Mouse (Mus musculus) liver, postnatal 0 days (tissue): Measurements from ENCODE around the gene Borcs5. TPM values are rescaled to one million over a fixed set of nuclear protein-coding genes. Genes with fewer than 3 reads are reported as not detected.

Experiments
- ATAC-seq: fragments of 200-750 bp; cut with Nextera tagmentation; 2 replicates; pipeline ENCODE4 v1.8.0; 2017; ENCODE audit warnings: mild to moderate bottlenecking, moderate library complexity
- DNase-seq: peaks from one replicate; pipeline ENCODE4 v3.0.0-alpha.2; 2016
- H3K27ac ChIP-seq: fragments of 300-500 bp; sonication (generic); 2 replicates; pipeline ENCODE4 v1.5.1; 2014; ENCODE audit warnings: antibody characterized with exemption, moderate library complexity, mild to moderate bottlenecking, low read depth
- H3K27me3 ChIP-seq: fragments of 300-500 bp; sonication (generic); 2 replicates; pipeline ENCODE4 v1.6.1; 2014; ENCODE audit warnings: low read length, control low read depth, mixed read lengths; ENCODE audit not compliant: insufficient read depth
- H3K36me3 ChIP-seq: fragments of 300-500 bp; sonication (generic); replicated peaks from 2 replicates; pipeline ENCODE4 v1.6.1; 2014; ENCODE audit warnings: mild to moderate bottlenecking, control low read depth, low read length, moderate library complexity, mixed read lengths; ENCODE audit not compliant: insufficient read depth
- H3K4me1 ChIP-seq: fragments of 300-500 bp; sonication (generic); 2 replicates; pipeline ENCODE4 v1.6.1; 2014; ENCODE audit warnings: antibody characterized with exemption, mild to moderate bottlenecking, control low read depth; ENCODE audit not compliant: insufficient read depth
- H3K4me2 ChIP-seq: fragments of 300-500 bp; sonication (generic); 2 replicates; pipeline ENCODE4 v1.6.1; 2014; ENCODE audit warnings: low read depth, mild to moderate bottlenecking, low read length, moderate library complexity, mixed read lengths
- H3K4me3 ChIP-seq: fragments of 300-500 bp; sonication (generic); 2 replicates; pipeline ENCODE4 v1.5.1; 2014; ENCODE audit warnings: low read depth, low read length
- H3K9ac ChIP-seq: fragments of 300-500 bp; sonication (generic); replicated peaks from 2 replicates; pipeline ENCODE4 v1.6.1; 2014; ENCODE audit warnings: mild to moderate bottlenecking, moderate library complexity
- H3K9me3 ChIP-seq: fragments of 300-500 bp; sonication (generic); 2 replicates; pipeline ENCODE4 v1.6.1; 2016; ENCODE audit warnings: mild to moderate bottlenecking, control low read depth, low read length, mixed read lengths
- CTCF ChIP-seq: sonication (generic); IDR thresholded peaks from 2 replicates; pipeline ENCODE4 v1.5.1; 2016; ENCODE audit warnings: antibody characterized with exemption, low read depth
- EP300 ChIP-seq: IDR thresholded peaks from 2 replicates; pipeline ENCODE4 v1.6.1; 2016; ENCODE audit warnings: antibody characterized with exemption, low read depth, mild to moderate bottlenecking
- WGBS: fragments of 180-500 bp; shearing (Covaris S2); extraction: QIAGEN DNeasy Blood & Tissue Kit; methylation state at CpG from one replicate; pipeline ENCODE4 v1.1.7; 2014; ENCODE audit not compliant: insufficient replicate concordance; 5-methylcytosine and 5-hydroxymethylcytosine counted together
- polyA plus RNA-seq: library from polyadenylated mRNA; unstranded; fragments of >200 nt; fragmentation: Nextera tagmentation; extraction: Ambion mirVana; gene quantifications from 2 replicates; pipeline ENCODE4 v1.2.1, GENCODE M21; 2015

Borcs5 gene
- polyA plus RNA-seq, 1 experiment from 2014 or later = 8.3 TPM

- no peak for ATAC-seq
Observed at GRCm38 (mm10) chr6:134633553-134633952, 5.8 kb upstream of the Borcs5 start.

GRCm38 (mm10) chr6:134636476-134636875 is 2.8 kb upstream of the Borcs5 start:
- Histone ChIP-seq H3K4me2 (no peak overlapping the region), H3K27me3 (peaks cover 7% of the 10 kb centered on the region; the same call in 1 of the 2 replicates), H3K9me3 (no peaks in the 10 kb centered on the region), H3K4me3 (no peak overlapping the region), H3K4me1 (0 out of 2 replicates have a peak, but pooled peaks cover 7% of the 10 kb centered on the region), H3K9ac (no peak overlapping the region), H3K36me3 (no peaks in the 10 kb centered on the region), H3K27ac (no peak overlapping the region)
- DNase-seq (no peak), ATAC-seq (no peak)
- WGBS = 64% methylated on average over 4 of the region's 4 CpGs
- TF ChIP-seq CTCF (no peak), EP300 (no peak)

More at GRCm38 (mm10) chr6:134633553-134633952, 5.8 kb upstream of the Borcs5 start:
- Histone ChIP-seq H3K36me3 (no peaks in the 10 kb centered on the region), H3K4me1 (0 out of 2 replicates have a peak, but pooled peaks cover 6% of the 10 kb centered on the region), H3K4me2 (no peak overlapping the region), H3K9ac (no peak overlapping the region), H3K27ac (no peak overlapping the region), H3K4me3 (no peak overlapping the region), H3K9me3 (no peaks in the 10 kb centered on the region), H3K27me3 (peaks cover 7% of the 10 kb centered on the region; the same call in 1 of the 2 replicates)
- no peak for TF ChIP-seq EP300
- no peak for DNase-seq
- WGBS = 75% methylated on average over 8 of the region's 8 CpGs

GRCm38 (mm10) chr6:134639900-134640299 is 590 bp downstream of the Borcs5 start:
- Histone ChIP-seq H3K9me3 (no peaks in the 10 kb centered on the region), H3K27me3 (no peaks in the 10 kb centered on the region), H3K9ac (no peak overlapping the region), H3K4me1 (peaks cover 9% of the 10 kb centered on the region; the same call in 1 of the 2 replicates), H3K36me3 (no peaks in the 10 kb centered on the region), H3K4me2 (no peak overlapping the region), H3K4me3 (no peak overlapping the region), H3K27ac (no peak overlapping the region)
- ATAC-seq (no peak), DNase-seq (no peak)
- no peak for TF ChIP-seq CTCF
- no peak for TF ChIP-seq EP300
- WGBS = 90% methylated on average over 1 of the region's 1 CpGs

- Histone ChIP-seq H3K9ac (peak overlapping the region; percentile 86), H3K27me3 (no peaks in the 10 kb centered on the region), H3K4me2 (peak overlapping the region; percentile 76), H3K36me3 (peaks cover 5% of the 10 kb centered on the region; the same call in 1 of the 2 replicates), H3K4me3 (peak overlapping the region; percentile 72), H3K4me1 (peaks cover 9% of the 10 kb centered on the region; the same call in 1 of the 2 replicates), H3K27ac (peak overlapping the region; percentile 84), H3K9me3 (no peaks in the 10 kb centered on the region)
- WGBS = 3% methylated on average over 64 of the region's 65 CpGs
- peak; percentile 96 for DNase-seq
- peak; percentile 84 for TF ChIP-seq CTCF
- no peak for TF ChIP-seq EP300
- peak; percentile 99 for ATAC-seq
Observed at GRCm38 (mm10) chr6:134640485-134641475, 1.5 kb downstream of the Borcs5 start.

GRCm38 (mm10) chr6:134641738-134642446 is 2.6 kb downstream of the Borcs5 start:
- H3K27me3 ChIP-seq = no peaks in the 10 kb centered on the region
- ATAC-seq (no peak), DNase-seq (no peak)
- peak overlapping the region; percentile 76 for H3K4me2 ChIP-seq
- no peak for TF ChIP-seq EP300
- TF ChIP-seq CTCF = no peak
- no peaks in the 10 kb centered on the region for H3K9me3 ChIP-seq
- H3K9ac ChIP-seq = peak overlapping the region; percentile 86
- WGBS = 52% methylated on average over 9 of the region's 9 CpGs
- H3K36me3 ChIP-seq = peaks cover 6% of the 10 kb centered on the region; the same call in 1 of the 2 replicates
- H3K4me3 ChIP-seq = peak overlapping the region; percentile 72
- peak overlapping the region; percentile 84 for H3K27ac ChIP-seq
- H3K4me1 ChIP-seq = peaks cover 9% of the 10 kb centered on the region; the same call in 1 of the 2 replicates

- H3K4me1 ChIP-seq = peaks cover 9% of the 10 kb centered on the region; the same call in 1 of the 2 replicates
- H3K4me2 ChIP-seq = no peak overlapping the region
- H3K9ac ChIP-seq = no peak overlapping the region
- H3K27me3 ChIP-seq = no peaks in the 10 kb centered on the region
- no peak overlapping the region for H3K4me3 ChIP-seq
- ATAC-seq (no peak), DNase-seq (no peak)
- H3K36me3 ChIP-seq = peaks cover 6% of the 10 kb centered on the region; the same call in 1 of the 2 replicates
- no peaks in the 10 kb centered on the region for H3K9me3 ChIP-seq
- TF ChIP-seq CTCF = peak; percentile 44
- no peak for TF ChIP-seq EP300
- H3K27ac ChIP-seq = no peak overlapping the region
- 86% methylated on average over 5 of the region's 5 CpGs for WGBS
Observed at GRCm38 (mm10) chr6:134643296-134643695, 4.0 kb downstream of the Borcs5 start.
